Mouse (Mus musculus): Measurements from ENCODE around the gene Grip1. TPM values are rescaled to one million over a fixed set of nuclear protein-coding genes. Genes with fewer than 3 reads are reported as not detected.
A peak's percentile ranks its signal among the peaks of the same experiment; 100 is the strongest.

The Grip1 gene
- polyA plus RNA-seq, 1 experiment from 2014 or later, result 3.1 TPM

- no peaks in the 10 kb centered on the region for H3K36me3 ChIP-seq
- H3K9ac ChIP-seq, result no peak overlapping the region
- H3K27ac ChIP-seq, result no peak overlapping the region
- H3K4me3 ChIP-seq, result no peak overlapping the region
- ATAC-seq (ENCODE audit: insufficient number of reproducible peaks, low FRiP score, low TSS enrichment, low read depth), result no peak
- H3K4me2 ChIP-seq, result no peak overlapping the region
- no peaks in the 10 kb centered on the region for H3K27me3 ChIP-seq
- 80% methylated on average over 6 of the region's 6 CpGs for WGBS
- H3K4me1 ChIP-seq, result no peaks in the 10 kb centered on the region
- H3K9me3 ChIP-seq, result no peaks in the 10 kb centered on the region
These were observed 273.3 kb downstream of the Grip1 start for GRCm38 (mm10) chr10:119726921-119727320.

DNA sequence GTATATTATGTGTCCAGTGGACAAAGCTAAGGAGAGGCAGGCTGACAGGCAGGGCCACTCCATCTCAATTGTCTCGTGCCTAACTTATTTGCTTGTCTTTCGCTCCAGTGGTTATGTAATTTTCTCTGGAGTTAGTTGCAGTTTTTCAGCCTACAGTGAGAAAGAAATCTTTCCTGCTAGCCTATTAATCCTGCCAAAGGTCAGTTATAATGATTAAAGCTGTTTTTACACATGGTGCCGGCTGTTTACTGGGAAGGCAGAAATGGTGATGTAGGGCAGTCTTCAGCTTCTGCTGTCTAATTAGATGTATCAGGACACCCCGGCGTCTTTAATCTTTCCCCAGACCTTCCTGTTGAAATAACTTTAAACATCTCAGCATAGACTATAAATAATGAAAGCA lies 276.6 kb downstream of the Grip1 start:
- Histone ChIP-seq H3K27me3 (no peaks in the 10 kb centered on the region), H3K27ac (no peak overlapping the region), H3K9me3 (no peaks in the 10 kb centered on the region), H3K36me3 (no peaks in the 10 kb centered on the region), H3K4me3 (no peak overlapping the region), H3K4me2 (no peak overlapping the region), H3K9ac (no peak overlapping the region), H3K4me1 (no peaks in the 10 kb centered on the region)
- no peak for ATAC-seq (ENCODE audit: insufficient number of reproducible peaks, low FRiP score, low TSS enrichment, low read depth)
- 37% methylated on average over 5 of the region's 5 CpGs for WGBS

GRCm38 (mm10) chr10:119735011-119735992 lies 281.7 kb downstream of the Grip1 start:
- no peak for ATAC-seq (ENCODE audit: insufficient number of reproducible peaks, low FRiP score, low TSS enrichment, low read depth)

DNA sequence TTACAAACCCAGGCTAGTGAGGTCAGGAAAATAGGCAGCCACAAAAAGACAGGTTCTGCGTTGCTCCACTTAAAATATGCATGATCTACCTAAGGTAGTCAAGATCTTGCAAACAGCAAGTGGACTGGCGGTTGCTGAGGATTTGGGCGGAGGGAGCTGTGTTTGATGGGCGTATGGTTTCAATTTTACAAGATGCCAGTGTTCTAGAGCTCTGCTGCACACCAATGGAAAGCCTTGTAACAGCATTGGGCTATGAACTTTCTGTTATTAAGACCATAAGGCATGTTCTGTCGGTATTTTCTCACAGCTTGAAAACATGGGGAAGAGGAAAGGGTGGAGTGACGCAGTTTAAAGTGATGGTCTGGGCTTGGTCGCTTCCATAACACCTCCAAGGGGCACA lies 285.8 kb downstream of the Grip1 start:
- WGBS, result 44% methylated on average over 7 of the region's 7 CpGs
- Histone ChIP-seq H3K4me2 (no peak overlapping the region), H3K27ac (no peak overlapping the region), H3K9me3 (no peaks in the 10 kb centered on the region), H3K9ac (no peak overlapping the region), H3K4me1 (peaks cover 9% of the 10 kb centered on the region; the same call in 1 of the 2 replicates), H3K27me3 (no peaks in the 10 kb centered on the region), H3K36me3 (no peaks in the 10 kb centered on the region), H3K4me3 (no peak overlapping the region)
- ATAC-seq (ENCODE audit: insufficient number of reproducible peaks, low FRiP score, low TSS enrichment, low read depth), result no peak

More at GRCm38 (mm10) chr10:119735011-119735992, 281.7 kb downstream of the Grip1 start:
- H3K4me2 ChIP-seq, result no peak overlapping the region
- H3K9ac ChIP-seq, result no peak overlapping the region
- H3K27me3 ChIP-seq, result no peaks in the 10 kb centered on the region
- no peak overlapping the region for H3K4me3 ChIP-seq
- H3K9me3 ChIP-seq, result no peaks in the 10 kb centered on the region
- 76% methylated on average over 19 of the region's 19 CpGs for WGBS
- no peak overlapping the region for H3K27ac ChIP-seq
- no peaks in the 10 kb centered on the region for H3K36me3 ChIP-seq
- H3K4me1 ChIP-seq, result peaks cover 9% of the 10 kb centered on the region; the same call in 1 of the 2 replicates

GRCm38 (mm10) chr10:119742722-119743121 lies 289.1 kb downstream of the Grip1 start:
- Histone ChIP-seq H3K9ac (no peak overlapping the region), H3K9me3 (no peaks in the 10 kb centered on the region), H3K4me2 (no peak overlapping the region), H3K27ac (no peak overlapping the region), H3K4me1 (peaks cover 9% of the 10 kb centered on the region; the same call in 1 of the 2 replicates), H3K27me3 (no peaks in the 10 kb centered on the region), H3K4me3 (no peak overlapping the region), H3K36me3 (no peaks in the 10 kb centered on the region)
- WGBS, result 70% methylated on average over 8 of the region's 8 CpGs
- no peak for ATAC-seq (ENCODE audit: insufficient number of reproducible peaks, low FRiP score, low TSS enrichment, low read depth)

DNA sequence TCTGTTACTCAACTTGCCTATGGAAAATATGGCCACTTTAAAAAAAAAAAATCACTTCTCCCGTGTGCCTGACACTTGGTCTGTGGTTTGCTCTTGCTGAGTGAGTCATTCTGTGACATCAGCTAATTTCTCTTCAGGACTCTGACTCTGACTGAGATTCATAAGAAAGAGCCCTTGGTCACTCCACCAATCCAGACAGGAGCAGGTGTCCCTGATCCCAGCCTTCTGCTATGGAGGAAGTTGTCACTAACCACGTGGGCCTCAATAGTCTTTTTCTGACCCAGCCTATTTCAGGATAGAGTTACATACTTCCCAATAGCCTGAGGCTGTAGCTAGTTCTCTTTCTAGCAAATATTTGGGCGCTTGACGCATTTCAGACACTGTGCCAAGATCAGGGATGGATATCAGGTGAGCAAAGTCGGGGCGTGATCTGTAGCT lies 298.8 kb downstream of the Grip1 start:
- Histone ChIP-seq H3K4me2 (no peak overlapping the region), H3K9ac (no peak overlapping the region), H3K36me3 (no peaks in the 10 kb centered on the region), H3K9me3 (no peaks in the 10 kb centered on the region), H3K27me3 (no peaks in the 10 kb centered on the region), H3K4me3 (no peak overlapping the region), H3K4me1 (no peaks in the 10 kb centered on the region), H3K27ac (no peak overlapping the region)
- WGBS, result 58% methylated on average over 6 of the region's 6 CpGs
- no peak for ATAC-seq (ENCODE audit: insufficient number of reproducible peaks, low FRiP score, low TSS enrichment, low read depth)

GRCm38 (mm10) chr10:119756271-119756670 lies 302.6 kb downstream of the Grip1 start:
- 77% methylated on average over 7 of the region's 7 CpGs for WGBS
- peaks cover 2% of the 10 kb centered on the region; the same call in 1 of the 2 replicates for H3K4me1 ChIP-seq

GRCm38 (mm10) chr10:119757219-119757618 lies 303.6 kb downstream of the Grip1 start:
- Histone ChIP-seq H3K4me3 (no peak overlapping the region), H3K9me3 (no peaks in the 10 kb centered on the region), H3K9ac (no peak overlapping the region), H3K27me3 (no peaks in the 10 kb centered on the region), H3K4me1 (peaks cover 6% of the 10 kb centered on the region; the same call in 1 of the 2 replicates), H3K36me3 (no peaks in the 10 kb centered on the region), H3K27ac (no peak overlapping the region), H3K4me2 (no peak overlapping the region)
- WGBS, result 76% methylated on average over 6 of the region's 6 CpGs
- ATAC-seq (ENCODE audit: insufficient number of reproducible peaks, low FRiP score, low TSS enrichment, low read depth), result no peak

More at GRCm38 (mm10) chr10:119756271-119756670, 302.6 kb downstream of the Grip1 start:
- no peak for ATAC-seq (ENCODE audit: insufficient number of reproducible peaks, low FRiP score, low TSS enrichment, low read depth)
- no peak overlapping the region for H3K4me3 ChIP-seq
- no peaks in the 10 kb centered on the region for H3K36me3 ChIP-seq
- no peaks in the 10 kb centered on the region for H3K9me3 ChIP-seq
- H3K9ac ChIP-seq, result no peak overlapping the region
- H3K27me3 ChIP-seq, result no peaks in the 10 kb centered on the region
- H3K4me2 ChIP-seq, result no peak overlapping the region
- H3K27ac ChIP-seq, result no peak overlapping the region

GRCm38 (mm10) chr10:119761451-119762367 lies 308.1 kb downstream of the Grip1 start:
- ATAC-seq (ENCODE audit: insufficient number of reproducible peaks, low FRiP score, low TSS enrichment, low read depth), result no peak
- H3K4me2 ChIP-seq, result peak overlapping the region; percentile 53

DNA sequence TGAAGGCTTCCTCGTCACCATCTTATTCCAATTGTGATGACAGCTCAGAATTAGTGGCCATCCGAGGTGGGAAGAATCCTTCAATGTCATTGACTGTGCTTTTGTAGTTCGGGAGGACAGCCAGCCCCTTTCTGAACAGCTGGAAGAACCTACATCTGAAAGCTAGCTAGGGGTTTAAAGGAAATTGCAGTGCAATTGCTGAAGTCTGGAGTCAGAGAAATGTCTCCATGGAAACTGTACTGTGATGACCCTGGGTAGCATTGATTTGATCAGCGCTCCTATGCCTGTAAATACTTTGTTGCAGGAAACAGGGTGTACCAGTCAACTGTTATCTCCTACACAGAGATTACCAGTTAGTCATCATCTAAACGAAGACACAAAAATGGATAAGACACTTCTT lies 325.2 kb downstream of the Grip1 start:
- H3K4me2 ChIP-seq, result no peak overlapping the region
- H3K9me3 ChIP-seq, result no peaks in the 10 kb centered on the region
- H3K4me3 ChIP-seq, result no peak overlapping the region
- no peak for ATAC-seq (ENCODE audit: insufficient number of reproducible peaks, low FRiP score, low TSS enrichment, low read depth)
- H3K27ac ChIP-seq, result no peak overlapping the region
- no peaks in the 10 kb centered on the region for H3K36me3 ChIP-seq
- H3K9ac ChIP-seq, result no peak overlapping the region
- WGBS, result 58% methylated on average over 5 of the region's 5 CpGs
- no peaks in the 10 kb centered on the region for H3K4me1 ChIP-seq
- H3K27me3 ChIP-seq, result no peaks in the 10 kb centered on the region

More at GRCm38 (mm10) chr10:119761451-119762367, 308.1 kb downstream of the Grip1 start:
- Histone ChIP-seq H3K9me3 (no peaks in the 10 kb centered on the region), H3K36me3 (no peaks in the 10 kb centered on the region), H3K27me3 (no peaks in the 10 kb centered on the region), H3K27ac (no peak overlapping the region), H3K4me3 (peak overlapping the region; percentile 38), H3K4me1 (peaks cover 9% of the 10 kb centered on the region; the same call in 1 of the 2 replicates), H3K9ac (no peak overlapping the region)
- 29% methylated on average over 33 of the region's 33 CpGs for WGBS

GRCm38 (mm10) chr10:119779657-119780056 lies 326.0 kb downstream of the Grip1 start:
- no peak overlapping the region for H3K9ac ChIP-seq
- H3K4me2 ChIP-seq, result no peak overlapping the region
- no peaks in the 10 kb centered on the region for H3K4me1 ChIP-seq
- 83% methylated on average over 1 of the region's 1 CpGs for WGBS
- H3K9me3 ChIP-seq, result no peaks in the 10 kb centered on the region
- no peaks in the 10 kb centered on the region for H3K36me3 ChIP-seq
- no peaks in the 10 kb centered on the region for H3K27me3 ChIP-seq
- no peak overlapping the region for H3K27ac ChIP-seq
- ATAC-seq (ENCODE audit: insufficient number of reproducible peaks, low FRiP score, low TSS enrichment, low read depth), result no peak
- no peak overlapping the region for H3K4me3 ChIP-seq
